Mouse (Mus musculus): ENCODE measurements around the gene Yif1a. TPM values are rescaled to one million over a fixed set of nuclear protein-coding genes. Genes with fewer than 3 reads are reported as not detected.
A peak's percentile ranks its signal among the peaks of the same experiment; 100 is the strongest.

The Yif1a gene
- 53.0 and 54.3 TPM in 2 replicates for polyA plus RNA-seq (2015; fragmentation: Nextera tagmentation; extraction: Ambion mirVana)

DNA sequence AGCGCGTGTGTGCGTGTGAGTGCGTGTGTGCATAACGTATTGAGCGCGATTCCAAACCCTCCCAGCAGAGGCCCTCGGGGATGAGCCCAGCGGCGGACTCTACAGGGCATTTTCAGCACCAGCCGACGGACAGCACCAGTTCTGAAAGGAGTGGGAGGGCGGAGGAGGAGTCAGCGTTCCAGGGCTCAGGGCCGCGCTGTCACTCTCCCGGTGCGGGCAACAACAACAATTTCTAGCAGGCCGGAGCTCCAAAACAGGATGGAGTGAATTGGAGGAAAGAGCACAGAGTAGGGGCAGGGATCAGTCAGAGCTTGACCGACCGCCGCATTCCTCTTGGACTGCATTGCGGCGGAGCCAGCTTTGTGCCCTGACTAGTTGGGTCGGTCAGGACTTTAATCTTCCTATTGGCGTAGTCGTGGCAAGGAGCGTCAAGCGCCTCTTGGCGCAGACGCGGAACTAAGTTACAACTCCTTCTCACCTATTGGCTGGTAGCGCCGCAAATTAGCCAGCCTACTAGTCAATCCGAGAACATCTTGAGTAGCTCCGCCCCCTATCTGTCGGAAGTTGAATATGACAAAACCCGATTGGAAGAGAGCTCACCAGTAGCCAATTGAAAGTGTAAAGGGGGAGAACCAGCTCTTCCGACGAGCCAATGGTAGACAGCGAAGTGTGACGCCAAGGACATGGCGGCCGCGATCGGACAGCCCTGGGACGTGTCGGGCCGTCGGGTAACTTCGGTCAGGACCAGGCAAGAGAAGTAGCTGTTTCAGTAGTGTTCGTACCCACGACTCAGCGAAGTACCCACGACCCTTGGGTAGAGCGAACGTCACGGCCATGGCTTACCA, at the start of gene Yif1a:
TSS of gene Yif1a (plus strand) at position 655 of the 845 bp plus-strand sequence.
- H3K9ac ChIP-seq (replicated peaks) = peak within 1 kb of the TSS; percentile 73
- peaks cover 37% of the 10 kb centered on the region for H3K4me1 ChIP-seq
- under 1% methylated on average over 58 of the region's 58 CpGs for WGBS
- H3K27me3 ChIP-seq = peaks cover 35% of the 10 kb centered on the region
- H3K27ac ChIP-seq (replicated peaks) = peak within 1 kb of the TSS; percentile 88
- peak within 1 kb of the TSS; percentile 94 for H3K4me2 ChIP-seq (replicated peaks)
- H3K9me3 ChIP-seq = no peaks in the 10 kb centered on the region
- H3K36me3 ChIP-seq = peaks cover 27% of the 10 kb centered on the region
- ATAC-seq (replicated peaks) = peak; percentile 93
- peak within 1 kb of the TSS; percentile 86 for H3K4me3 ChIP-seq

DNA sequence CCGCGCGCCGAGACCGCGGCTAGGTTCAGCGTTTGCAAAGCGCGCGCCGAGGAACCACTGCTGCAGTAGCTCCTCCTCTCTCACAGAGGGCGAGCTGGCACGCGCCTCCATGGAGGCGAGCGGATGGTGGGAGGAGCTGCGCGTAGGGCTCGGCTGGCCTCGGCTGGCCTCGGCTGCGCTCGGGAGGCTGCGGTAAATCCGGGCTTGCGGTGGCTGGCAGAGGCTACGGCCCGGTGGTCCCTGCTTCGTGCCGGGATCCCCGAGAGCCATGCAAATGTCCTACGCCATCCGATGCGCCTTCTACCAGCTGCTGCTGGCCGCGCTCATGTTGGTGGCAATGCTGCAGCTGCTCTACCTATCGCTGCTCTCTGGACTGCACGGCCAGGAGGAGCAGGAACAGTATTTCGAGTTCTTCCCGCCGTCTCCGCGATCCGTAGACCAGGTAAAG, 49.6 kb upstream of the Yif1a start, which contains the start of the genes B4gat1 and AC124502.3:
TSS of gene B4gat1 (plus strand) at position 118 of the 448 bp plus-strand sequence.
TSS of gene AC124502.3 (plus strand) at position 183 of the 448 bp plus-strand sequence.
- Histone ChIP-seq H3K9me3 (no peaks in the 10 kb centered on the region), H3K9ac (replicated peaks) (peak within 1 kb of the TSS; percentile 97), H3K4me3 (peak within 1 kb of the TSS; percentile 74), H3K27ac (replicated peaks) (peak within 1 kb of the TSS; percentile 88), H3K27me3 (no peaks in the 10 kb centered on the region), H3K4me2 (replicated peaks) (peak within 1 kb of the TSS; percentile 97), H3K36me3 (peaks cover 5% of the 10 kb centered on the region), H3K4me1 (peaks cover 42% of the 10 kb centered on the region)
- peak; percentile 94 for ATAC-seq (replicated peaks)
- WGBS = under 1% methylated on average over 44 of the region's 44 CpGs

GRCm38 (mm10) chr19:5039301-5040114, 48.8 kb upstream of the Yif1a start:
- Histone ChIP-seq H3K27me3 (no peaks in the 10 kb centered on the region), H3K4me1 (peaks cover 42% of the 10 kb centered on the region), H3K9ac (replicated peaks) (peak overlapping the region; percentile 97), H3K4me2 (replicated peaks) (peak overlapping the region; percentile 97), H3K4me3 (peak overlapping the region; percentile 74), H3K27ac (replicated peaks) (peak overlapping the region; percentile 88), H3K9me3 (no peaks in the 10 kb centered on the region), H3K36me3 (peaks cover 13% of the 10 kb centered on the region)
- WGBS = 7% methylated on average over 41 of the region's 41 CpGs
- 0 out of 2 replicates have a peak, but pooled peaks have one; percentile 2 for ATAC-seq (replicated peaks)

DNA sequence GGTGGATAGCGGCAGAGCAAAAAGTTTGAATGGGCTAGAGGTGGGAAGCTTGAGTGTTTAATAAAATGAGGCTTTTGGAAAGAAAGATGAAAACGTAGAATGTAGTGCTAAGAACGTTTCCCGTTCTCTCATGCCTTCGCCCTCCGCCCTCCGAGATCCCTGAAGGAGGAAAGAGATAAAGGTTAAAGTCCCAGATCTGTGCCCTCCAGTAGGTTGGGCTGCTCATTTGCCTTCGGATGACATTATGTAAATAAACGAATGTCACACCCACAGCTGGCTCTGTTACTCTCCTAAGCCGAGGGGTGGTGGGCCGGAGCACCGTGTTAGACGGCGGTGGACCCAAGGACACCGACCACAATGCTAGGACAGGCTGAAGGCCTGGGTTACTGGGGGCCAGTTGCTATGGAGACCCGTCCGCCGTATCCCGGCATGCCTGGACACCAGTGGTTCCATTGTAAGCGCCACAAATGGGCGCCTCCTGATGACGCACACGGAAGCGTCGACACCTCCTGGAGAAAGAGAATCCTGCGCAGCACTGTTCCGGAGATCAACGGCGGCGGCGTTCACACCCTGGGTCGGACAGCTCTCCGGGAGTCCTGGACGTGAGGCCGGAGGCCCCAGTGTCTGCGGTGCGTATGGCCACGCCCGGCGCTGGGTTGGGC, 47.3 kb upstream of the Yif1a start, which contains the start of gene Brms1:
TSS of gene Brms1 (plus strand) at position 493 of the 662 bp plus-strand sequence.
- H3K36me3 ChIP-seq = peaks cover 19% of the 10 kb centered on the region
- 7% methylated on average over 40 of the region's 40 CpGs for WGBS
- peaks cover 42% of the 10 kb centered on the region for H3K4me1 ChIP-seq
- H3K9ac ChIP-seq (replicated peaks) = peak within 1 kb of the TSS; percentile 76
- ATAC-seq (replicated peaks) = peak; percentile 59
- peak within 1 kb of the TSS; percentile 74 for H3K4me3 ChIP-seq
- H3K9me3 ChIP-seq = no peaks in the 10 kb centered on the region
- no peaks in the 10 kb centered on the region for H3K27me3 ChIP-seq
- H3K27ac ChIP-seq (replicated peaks) = peak within 1 kb of the TSS; percentile 67
- H3K4me2 ChIP-seq (replicated peaks) = peak within 1 kb of the TSS; percentile 97

DNA sequence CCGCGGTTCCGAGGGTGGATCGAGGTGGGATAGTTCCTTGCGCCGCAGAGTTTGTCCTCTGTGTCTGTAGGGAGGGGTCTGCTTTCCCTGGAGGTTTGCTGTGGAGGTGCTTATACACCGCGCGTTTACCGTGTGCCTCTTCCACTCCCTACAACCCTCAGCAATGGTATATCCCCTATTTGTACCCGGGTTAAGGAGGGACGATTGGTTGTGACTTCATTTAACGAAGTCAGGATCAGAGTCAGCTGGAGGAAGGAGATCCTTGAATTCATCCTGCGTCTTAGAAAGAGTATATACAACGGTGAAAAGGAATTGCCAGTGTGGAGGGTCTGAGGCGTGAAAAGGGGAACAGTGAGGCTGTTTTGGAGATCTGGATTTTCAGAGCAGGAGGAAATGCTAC, 46.8 kb upstream of the Yif1a start:
- peak; percentile 7; the same call in 1 of the 2 replicates for ATAC-seq (replicated peaks)
- WGBS = 2% methylated on average over 16 of the region's 16 CpGs

DNA sequence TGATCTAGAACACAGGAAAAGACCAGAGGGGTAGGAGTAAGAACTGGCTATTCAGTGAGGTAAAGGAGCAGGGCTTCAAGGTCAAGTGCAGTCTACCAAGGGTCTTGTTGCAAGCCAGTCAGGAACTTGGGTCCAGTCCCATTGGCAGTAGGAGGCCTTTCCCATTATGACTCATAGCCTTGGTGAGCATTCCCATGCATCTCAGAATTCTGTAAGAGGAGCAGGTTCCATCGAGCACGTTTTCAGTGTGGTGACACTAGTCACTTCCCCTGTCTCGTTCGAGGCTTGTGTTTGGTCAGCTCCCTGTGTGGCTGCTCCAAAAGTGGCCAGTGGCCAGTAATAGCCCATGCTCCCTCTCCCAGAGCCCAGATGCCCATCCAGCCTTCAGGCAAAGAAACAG, 42.8 kb upstream of the Yif1a start:
- Histone ChIP-seq H3K36me3 (peaks cover 53% of the 10 kb centered on the region), H3K9ac (replicated peaks) (no peak overlapping the region)
- 87% methylated on average over 4 of the region's 4 CpGs for WGBS

More for the DNA sequence above, 46.8 kb upstream of the Yif1a start:
- H3K9me3 ChIP-seq = no peaks in the 10 kb centered on the region
- H3K9ac ChIP-seq (replicated peaks) = peak overlapping the region; percentile 76
- H3K27ac ChIP-seq (replicated peaks) = peak overlapping the region; percentile 67
- H3K4me1 ChIP-seq = peaks cover 42% of the 10 kb centered on the region
- peaks cover 25% of the 10 kb centered on the region for H3K36me3 ChIP-seq
- peak overlapping the region; percentile 97 for H3K4me2 ChIP-seq (replicated peaks)
- H3K27me3 ChIP-seq = no peaks in the 10 kb centered on the region
- peak overlapping the region; percentile 74 for H3K4me3 ChIP-seq

DNA sequence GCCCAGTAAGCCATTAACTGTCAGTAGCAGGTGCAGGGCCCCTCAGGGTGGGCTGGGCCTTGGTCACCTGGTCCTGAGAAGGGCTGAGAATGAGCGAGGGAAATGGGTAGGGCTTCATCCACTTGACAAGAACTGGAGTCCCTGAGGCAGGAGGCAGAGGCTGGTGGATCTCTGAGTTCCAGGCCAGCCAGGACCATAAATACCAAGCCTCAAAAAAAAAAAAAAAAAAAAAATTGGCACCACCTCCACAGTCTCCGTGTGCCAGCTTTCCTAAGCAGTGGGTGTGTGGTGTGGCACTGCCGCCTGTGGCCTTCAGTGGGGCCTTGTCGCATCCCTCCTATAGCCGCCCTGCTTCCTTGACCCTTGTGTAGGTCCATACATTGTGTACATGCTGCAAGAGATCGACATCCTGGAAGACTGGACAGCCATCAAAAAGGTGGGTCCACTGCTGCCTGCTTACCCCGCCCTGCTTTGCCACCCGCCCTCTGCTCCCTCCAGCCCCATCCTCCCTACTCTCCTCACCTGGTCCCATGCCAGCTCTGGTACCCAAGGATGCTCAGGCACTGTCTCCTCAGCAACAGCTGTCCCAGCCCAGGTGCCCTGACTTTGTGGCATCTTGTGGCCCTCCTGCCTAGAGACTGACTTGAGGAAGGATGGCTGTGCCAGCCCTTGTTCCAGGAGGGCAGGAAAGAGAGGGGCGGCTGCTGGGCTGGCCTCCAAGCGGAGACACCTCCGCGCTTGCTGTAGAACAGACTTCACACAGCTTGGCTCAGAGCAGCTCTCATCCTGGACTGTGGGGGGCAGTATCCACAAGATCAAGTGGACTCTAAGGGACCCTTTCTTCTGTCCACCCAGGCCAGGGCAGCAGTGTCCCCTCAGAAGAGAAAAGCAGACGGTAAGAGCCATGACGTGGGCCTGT, 39.9 kb upstream of the Yif1a start:
- no peak overlapping the region for H3K27ac ChIP-seq (replicated peaks)
- H3K9me3 ChIP-seq = no peaks in the 10 kb centered on the region
- H3K9ac ChIP-seq (replicated peaks) = no peak overlapping the region
- H3K4me2 ChIP-seq (replicated peaks) = no peak overlapping the region
- H3K36me3 ChIP-seq = peaks cover 48% of the 10 kb centered on the region
- no peak overlapping the region for H3K4me3 ChIP-seq
- 84% methylated on average over 14 of the region's 14 CpGs for WGBS
- peaks cover 29% of the 10 kb centered on the region for H3K27me3 ChIP-seq
- ATAC-seq (replicated peaks) = no peak
- peaks cover 20% of the 10 kb centered on the region for H3K4me1 ChIP-seq

More for the DNA sequence above, 42.8 kb upstream of the Yif1a start:
- Histone ChIP-seq H3K9me3 (no peaks in the 10 kb centered on the region), H3K4me1 (peaks cover 32% of the 10 kb centered on the region), H3K27me3 (peaks cover 4% of the 10 kb centered on the region; the same call in 1 of the 2 replicates), H3K27ac (replicated peaks) (no peak overlapping the region), H3K4me2 (replicated peaks) (no peak overlapping the region), H3K4me3 (no peak overlapping the region)
- no peak for ATAC-seq (replicated peaks)

DNA sequence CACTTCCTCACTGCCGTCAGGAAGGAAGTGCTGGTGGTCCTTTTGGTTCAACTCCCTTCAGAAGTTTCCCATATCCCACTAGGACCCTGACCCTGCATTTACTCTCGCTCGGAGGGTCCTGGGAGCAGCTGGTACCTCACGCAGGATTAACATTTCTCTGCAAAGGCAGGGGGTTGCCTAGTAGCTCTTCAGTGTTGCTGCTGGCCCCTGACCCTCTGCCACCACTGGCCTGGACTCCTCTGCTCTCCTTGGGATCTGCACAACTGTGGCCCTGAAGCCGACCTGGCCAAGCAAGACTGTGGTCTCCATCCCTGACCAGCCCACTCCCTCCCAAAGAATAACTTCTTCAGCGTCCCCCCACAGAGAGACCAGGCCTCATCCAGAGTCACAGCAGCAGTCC, 39.0 kb upstream of the Yif1a start:
- 0 out of 2 replicates have a peak overlapping the region, but pooled peaks have one; percentile 17 for H3K27ac ChIP-seq (replicated peaks)
- H3K9me3 ChIP-seq = no peaks in the 10 kb centered on the region
- peaks cover 20% of the 10 kb centered on the region for H3K4me1 ChIP-seq
- ATAC-seq (replicated peaks) = no peak
- H3K4me3 ChIP-seq = no peak overlapping the region
- no peak overlapping the region for H3K4me2 ChIP-seq (replicated peaks)
- H3K27me3 ChIP-seq = peaks cover 35% of the 10 kb centered on the region
- peaks cover 41% of the 10 kb centered on the region for H3K36me3 ChIP-seq
- 78% methylated on average over 6 of the region's 6 CpGs for WGBS
- H3K9ac ChIP-seq (replicated peaks) = no peak overlapping the region

GRCm38 (mm10) chr19:5050047-5050905, 38.1 kb upstream of the Yif1a start, which contains the start of gene Rin1:
TSS of gene Rin1 (plus strand) at chr19:5050481.
- Histone ChIP-seq H3K4me2 (replicated peaks) (no peak within 1 kb of the TSS), H3K9ac (replicated peaks) (no peak within 1 kb of the TSS), H3K27me3 (peaks cover 35% of the 10 kb centered on the region), H3K27ac (replicated peaks) (0 out of 2 replicates have a peak within 1 kb of the TSS, but pooled peaks have one; percentile 17), H3K4me3 (no peak within 1 kb of the TSS), H3K36me3 (peaks cover 35% of the 10 kb centered on the region), H3K4me1 (peaks cover 20% of the 10 kb centered on the region), H3K9me3 (no peaks in the 10 kb centered on the region)
- peak; percentile 59 for ATAC-seq (replicated peaks)
- 18% methylated on average over 13 of the region's 14 CpGs for WGBS

- Histone ChIP-seq H3K4me1 (peaks cover 20% of the 10 kb centered on the region), H3K27me3 (peaks cover 35% of the 10 kb centered on the region), H3K9ac (replicated peaks) (no peak overlapping the region), H3K4me2 (replicated peaks) (no peak overlapping the region), H3K9me3 (no peaks in the 10 kb centered on the region), H3K27ac (replicated peaks) (no peak overlapping the region), H3K4me3 (no peak overlapping the region), H3K36me3 (peaks cover 33% of the 10 kb centered on the region)
- 7% methylated on average over 17 of the region's 17 CpGs for WGBS
- ATAC-seq (replicated peaks) = no peak
Measured at GRCm38 (mm10) chr19:5051031-5051430, 37.3 kb upstream of the Yif1a start.

All from forebrain, embryonic 15.5 days (tissue).